Mouse (Mus musculus): Measurements from ENCODE around the gene Actc1.

- no peak for TF ChIP-seq CTCF (IDR thresholded peaks at IDR 0.05)
- TF ChIP-seq EP300 (IDR thresholded peaks at IDR 0.05; ENCODE audit: insufficient read depth, low read depth, low read length), result no peak
Measured at GRCm38 (mm10) chr2:114012749-114013211, 40.6 kb downstream of the Actc1 start.

Measured in heart, adult 2 months (tissue).